Mouse (Mus musculus): ENCODE results near the gene Akap7.

DNA sequence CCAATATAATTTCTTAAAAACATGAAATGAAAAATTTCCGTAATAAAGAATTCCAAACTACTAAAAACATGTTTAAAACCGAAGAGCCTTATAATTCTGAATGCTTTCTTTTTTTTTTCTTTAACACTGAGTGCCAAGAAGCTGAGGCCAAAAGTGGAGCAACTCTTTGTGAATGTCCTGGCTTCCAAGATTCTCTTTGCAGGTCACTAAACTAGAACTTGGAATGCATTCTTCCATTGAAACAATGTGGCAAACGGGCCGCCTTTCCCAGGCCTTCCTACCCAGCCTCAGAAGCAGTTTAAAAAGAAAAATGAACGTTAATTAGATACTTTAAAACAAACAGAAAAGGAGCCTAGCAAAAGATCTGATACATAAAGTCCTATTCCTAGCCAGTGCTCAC is 27.5 kb downstream of the Akap7 start:
- no peak for TF ChIP-seq CTCF (IDR thresholded peaks at IDR 0.05; ENCODE audit: control insufficient read depth, insufficient read depth, low read length)
- no peak for TF ChIP-seq POLR2A (IDR thresholded peaks at IDR 0.05; ENCODE audit: borderline replicate concordance, control insufficient read depth, low read depth, low read length)
